Mouse (Mus musculus) bone marrow macrophage, adult 2 months (primary cell): ENCODE data around the gene Pou3f1.

Experiments used
- CTCF ChIP-seq: IDR thresholded peaks from 2 replicates; pipeline ENCODE4 v1.5.1; 2012; ENCODE audit warnings: low read depth, mild to moderate bottlenecking, low read length, moderate library complexity
- POLR2A ChIP-seq: IDR thresholded peaks from 2 replicates; pipeline ENCODE4 v1.6.1; 2012; ENCODE audit warnings: mild to moderate bottlenecking, low read depth, low read length, borderline replicate concordance

- TF ChIP-seq POLR2A: no peak
- TF ChIP-seq CTCF: peak; percentile 50
Observed at GRCm38 (mm10) chr4:124644974-124645433, 11.6 kb upstream of the Pou3f1 start.
